Mouse (Mus musculus): Measurements from ENCODE around the gene Hmcn2. TPM values are rescaled to one million over a fixed set of nuclear protein-coding genes. Genes with fewer than 3 reads are reported as not detected.

Hmcn2 gene
- 10.8 and 16.8 TPM in 2 replicates for polyA plus RNA-seq (2012; rRNA removed)

GRCm38 (mm10) chr2:31314007-31314465 is at the start of gene Hmcn2:
TSS of gene Hmcn2 (plus strand) at chr2:31314415.
- WGBS, result 2% methylated on average over 30 of the region's 33 CpGs
- TF ChIP-seq POLR2A (IDR thresholded peaks at IDR 0.05; ENCODE audit: borderline replicate concordance, extremely low read depth, low read depth, low read length), result no peak
- no peak for TF ChIP-seq CTCF (IDR thresholded peaks at IDR 0.05; ENCODE audit: insufficient read depth, low read length)
- DNase-seq, result no peak
- Histone ChIP-seq H3K4me1 (ENCODE audit: control insufficient read depth, insufficient read depth, low read length) (no peaks in the 10 kb centered on the region), H3K4me3 (replicated peaks; ENCODE audit: extremely low read depth, low read depth, low read length) (no peak within 1 kb of the TSS)

- WGBS, result 64% methylated on average over 6 of the region's 6 CpGs
- DNase-seq, result no peak
- Histone ChIP-seq H3K4me3 (replicated peaks; ENCODE audit: extremely low read depth, low read depth, low read length) (no peak overlapping the region), H3K4me1 (ENCODE audit: control insufficient read depth, insufficient read depth, low read length) (no peaks in the 10 kb centered on the region)
- no peak for TF ChIP-seq POLR2A (IDR thresholded peaks at IDR 0.05; ENCODE audit: borderline replicate concordance, extremely low read depth, low read depth, low read length)
- TF ChIP-seq CTCF (IDR thresholded peaks at IDR 0.05; ENCODE audit: insufficient read depth, low read length), result no peak
Observed at GRCm38 (mm10) chr2:31267447-31267846, 46.8 kb upstream of the Hmcn2 start.

- WGBS, result 46% methylated on average over 5 of the region's 5 CpGs
- no peak for DNase-seq
- Histone ChIP-seq H3K4me3 (replicated peaks; ENCODE audit: extremely low read depth, low read depth, low read length) (no peak overlapping the region), H3K4me1 (ENCODE audit: control insufficient read depth, insufficient read depth, low read length) (no peaks in the 10 kb centered on the region)
- no peak for TF ChIP-seq CTCF (IDR thresholded peaks at IDR 0.05; ENCODE audit: insufficient read depth, low read length)
- no peak for TF ChIP-seq POLR2A (IDR thresholded peaks at IDR 0.05; ENCODE audit: borderline replicate concordance, extremely low read depth, low read depth, low read length)
Observed at GRCm38 (mm10) chr2:31268631-31269030, 45.6 kb upstream of the Hmcn2 start.

GRCm38 (mm10) chr2:31269188-31269587 is 45.0 kb upstream of the Hmcn2 start:
- no peak for TF ChIP-seq CTCF (IDR thresholded peaks at IDR 0.05; ENCODE audit: insufficient read depth, low read length)
- TF ChIP-seq POLR2A (IDR thresholded peaks at IDR 0.05; ENCODE audit: borderline replicate concordance, extremely low read depth, low read depth, low read length), result no peak
- 94% methylated on average over 6 of the region's 6 CpGs for WGBS

GRCm38 (mm10) chr2:31269847-31270246 is 44.4 kb upstream of the Hmcn2 start:
- Histone ChIP-seq H3K4me3 (replicated peaks; ENCODE audit: extremely low read depth, low read depth, low read length) (no peak overlapping the region), H3K4me1 (ENCODE audit: control insufficient read depth, insufficient read depth, low read length) (no peaks in the 10 kb centered on the region)
- TF ChIP-seq POLR2A (IDR thresholded peaks at IDR 0.05; ENCODE audit: borderline replicate concordance, extremely low read depth, low read depth, low read length) (no peak), CTCF (IDR thresholded peaks at IDR 0.05; ENCODE audit: insufficient read depth, low read length) (no peak)
- DNase-seq, result no peak
- WGBS, result 93% methylated on average over 10 of the region's 10 CpGs

More at GRCm38 (mm10) chr2:31269188-31269587, 45.0 kb upstream of the Hmcn2 start:
- H3K4me3 ChIP-seq (replicated peaks; ENCODE audit: extremely low read depth, low read depth, low read length), result no peak overlapping the region
- no peak for DNase-seq
- H3K4me1 ChIP-seq (ENCODE audit: control insufficient read depth, insufficient read depth, low read length), result no peaks in the 10 kb centered on the region

- Histone ChIP-seq H3K4me1 (ENCODE audit: control insufficient read depth, insufficient read depth, low read length) (no peaks in the 10 kb centered on the region), H3K4me3 (replicated peaks; ENCODE audit: extremely low read depth, low read depth, low read length) (no peak overlapping the region)
- DNase-seq, result no peak
- WGBS, result 86% methylated on average over 8 of the region's 8 CpGs
- TF ChIP-seq POLR2A (IDR thresholded peaks at IDR 0.05; ENCODE audit: borderline replicate concordance, extremely low read depth, low read depth, low read length) (no peak), CTCF (IDR thresholded peaks at IDR 0.05; ENCODE audit: insufficient read depth, low read length) (no peak)
Observed at GRCm38 (mm10) chr2:31270470-31270869, 43.7 kb upstream of the Hmcn2 start.

GRCm38 (mm10) chr2:31271071-31271470 is 43.1 kb upstream of the Hmcn2 start:
- H3K4me1 ChIP-seq (ENCODE audit: control insufficient read depth, insufficient read depth, low read length), result no peaks in the 10 kb centered on the region
- TF ChIP-seq CTCF (IDR thresholded peaks at IDR 0.05; ENCODE audit: insufficient read depth, low read length) (no peak), POLR2A (IDR thresholded peaks at IDR 0.05; ENCODE audit: borderline replicate concordance, extremely low read depth, low read depth, low read length) (no peak)
- WGBS, result 96% methylated on average over 1 of the region's 1 CpGs
- DNase-seq, result no peak
- H3K4me3 ChIP-seq (replicated peaks; ENCODE audit: extremely low read depth, low read depth, low read length), result no peak overlapping the region

GRCm38 (mm10) chr2:31274993-31275392 is 39.2 kb upstream of the Hmcn2 start:
- 93% methylated on average over 6 of the region's 6 CpGs for WGBS
- Histone ChIP-seq H3K4me3 (replicated peaks; ENCODE audit: extremely low read depth, low read depth, low read length) (no peak overlapping the region), H3K4me1 (ENCODE audit: control insufficient read depth, insufficient read depth, low read length) (no peaks in the 10 kb centered on the region)
- no peak for TF ChIP-seq CTCF (IDR thresholded peaks at IDR 0.05; ENCODE audit: insufficient read depth, low read length)
- TF ChIP-seq POLR2A (IDR thresholded peaks at IDR 0.05; ENCODE audit: borderline replicate concordance, extremely low read depth, low read depth, low read length), result no peak
- DNase-seq, result no peak

- 70% methylated on average over 6 of the region's 6 CpGs for WGBS
- TF ChIP-seq CTCF (IDR thresholded peaks at IDR 0.05; ENCODE audit: insufficient read depth, low read length) (no peak), POLR2A (IDR thresholded peaks at IDR 0.05; ENCODE audit: borderline replicate concordance, extremely low read depth, low read depth, low read length) (no peak)
- no peak for DNase-seq
- H3K4me3 ChIP-seq (replicated peaks; ENCODE audit: extremely low read depth, low read depth, low read length), result no peak overlapping the region
- H3K4me1 ChIP-seq (ENCODE audit: control insufficient read depth, insufficient read depth, low read length), result no peaks in the 10 kb centered on the region
Observed at GRCm38 (mm10) chr2:31277810-31278209, 36.4 kb upstream of the Hmcn2 start.

GRCm38 (mm10) chr2:31278483-31278882 is 35.7 kb upstream of the Hmcn2 start:
- Histone ChIP-seq H3K4me1 (ENCODE audit: control insufficient read depth, insufficient read depth, low read length) (no peaks in the 10 kb centered on the region), H3K4me3 (replicated peaks; ENCODE audit: extremely low read depth, low read depth, low read length) (no peak overlapping the region)
- WGBS, result 79% methylated on average over 5 of the region's 5 CpGs
- TF ChIP-seq CTCF (IDR thresholded peaks at IDR 0.05; ENCODE audit: insufficient read depth, low read length) (no peak), POLR2A (IDR thresholded peaks at IDR 0.05; ENCODE audit: borderline replicate concordance, extremely low read depth, low read depth, low read length) (no peak)
- no peak for DNase-seq

All from lung, adult 2 months (tissue).